Mouse (Mus musculus): ENCODE data around the gene Mst1r.

DNA sequence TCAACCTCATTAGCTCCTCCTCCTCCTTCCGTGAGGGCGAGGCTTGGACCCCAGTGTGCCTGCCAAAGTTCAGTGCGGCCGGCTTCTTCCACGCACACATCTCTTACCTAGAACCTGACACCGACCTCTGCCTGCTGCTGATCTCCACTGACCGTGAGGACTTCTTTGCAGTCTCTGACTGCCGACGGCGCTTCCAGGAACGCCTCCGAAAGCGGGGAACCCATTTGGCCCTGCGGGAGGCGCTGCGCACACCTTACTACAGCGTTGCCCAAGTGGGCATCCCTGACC, 5.1 kb upstream of the Mst1r start:
- TF ChIP-seq CTCF (IDR thresholded peaks at IDR 0.05) (no peak), EP300 (IDR thresholded peaks at IDR 0.05; ENCODE audit: insufficient read depth, low read depth, low read length) (no peak), POLR2A (IDR thresholded peaks at IDR 0.05; ENCODE audit: insufficient read depth, low read depth, low read length) (no peak)

All from heart, adult 2 months (tissue).